Mouse (Mus musculus): ENCODE results near the gene Fcgrt. TPM values are rescaled to one million over a fixed set of nuclear protein-coding genes. Genes with fewer than 3 reads are reported as not detected.
"Not testable (repeated sequence)": the region's sequence is repeated elsewhere in the genome, so short reads cannot be mapped to it uniquely, and the experiment has no call there.

The Fcgrt gene
- total and polyA plus RNA-seq, 3 experiments, result 0.13 to 0.16 TPM; not detected in 1

- Histone ChIP-seq H3K27ac (ENCODE audit: insufficient read depth, low read depth) (no peak overlapping the region), H3K9ac (ENCODE audit: insufficient read depth, low read depth) (no peak overlapping the region), H3K27me3 (replicated peaks) (no peaks in the 10 kb centered on the region), H3K4me1 (ENCODE audit: control insufficient read depth in 1 of 2, insufficient read depth in 2 of 2) (peaks cover 0 to 1% of the 10 kb centered on the region in 2 experiments; a peak in 2 of 4 replicates), H3K36me3 (replicated peaks in 1 of 2; ENCODE audit: control insufficient read depth in 1 of 2, insufficient read depth in 1 of 2, low read length in 1 of 2) (peaks cover 0 to under 1% of the 10 kb centered on the region in 2 experiments), H3K4me3 (replicated peaks in 1 of 3; ENCODE audit: low read depth in 2 of 3, low read length in 2 of 3, poor library complexity in 1 of 3) (no peak overlapping the region), H3K79me2 (replicated peaks; ENCODE audit: control insufficient read depth, extremely low read depth, insufficient read depth, poor library complexity, severe bottlenecking) (no peaks in the 10 kb centered on the region), H3K9me3 (replicated peaks; ENCODE audit: low read length) (no peaks in the 10 kb centered on the region), H3K4me2 (ENCODE audit: insufficient read depth, low read depth, poor library complexity, severe bottlenecking) (no peak overlapping the region)
- TF ChIP-seq JUND (conservative IDR thresholded peaks at IDR 0.05; ENCODE audit: low read depth, low read length), result no peak
- TF ChIP-seq ETS1 (conservative IDR thresholded peaks at IDR 0.05; ENCODE audit: low read depth, low read length), result no peak
- no peak for TF ChIP-seq RAD21 (IDR thresholded peaks at IDR 0.05; ENCODE audit: low read depth, low read length)
- TF ChIP-seq MYC (IDR thresholded peaks at IDR 0.05; ENCODE audit: low read depth, low read length), result no peak
- no peak for TF ChIP-seq CHD1 (IDR thresholded peaks at IDR 0.05; ENCODE audit: low read depth, low read length)
- no peak for TF ChIP-seq SMC3 (IDR thresholded peaks at IDR 0.05; ENCODE audit: low read depth, low read length)
- dilution Hi-C loops (cut with MboI; ENCODE audit: extremely low pct_ligation_motif_present, extremely low pct_unique_long_range_greater_than_20kb, low sequenced_read_pairs), result no loop called here
- DNase-seq (ENCODE audit: extremely low read depth), result no peak
- in situ Hi-C loops (cut with MboI; ENCODE audit: low pct_ligation_motif_present, low pct_unique_long_range_greater_than_20kb, low sequenced_read_pairs), result no loop called here
Observed at GRCm38 (mm10) chr7:45112529-45112928, 8.9 kb upstream of the Fcgrt start.

GRCm38 (mm10) chr7:45111940-45112339 is 8.3 kb upstream of the Fcgrt start:
- H3K27ac ChIP-seq (ENCODE audit: insufficient read depth, low read depth), result no peak overlapping the region
- H3K9ac ChIP-seq (ENCODE audit: insufficient read depth, low read depth), result no peak overlapping the region
- no peak overlapping the region for H3K4me3 ChIP-seq (replicated peaks in 1 of 3; ENCODE audit: low read depth in 2 of 3, low read length in 2 of 3, poor library complexity in 1 of 3)
- H3K79me2 ChIP-seq (replicated peaks; ENCODE audit: control insufficient read depth, extremely low read depth, insufficient read depth, poor library complexity, severe bottlenecking), result no peaks in the 10 kb centered on the region
- no peaks in the 10 kb centered on the region for H3K36me3 ChIP-seq (replicated peaks in 1 of 2; ENCODE audit: control insufficient read depth in 1 of 2, insufficient read depth in 1 of 2, low read length in 1 of 2)
- dilution Hi-C loops (cut with MboI; ENCODE audit: extremely low pct_ligation_motif_present, extremely low pct_unique_long_range_greater_than_20kb, low sequenced_read_pairs), result no loop called here
- no peak for TF ChIP-seq MEF2A (IDR thresholded peaks at IDR 0.05; ENCODE audit: borderline replicate concordance, low read depth, low read length)
- no peak for TF ChIP-seq BHLHE40 (IDR thresholded peaks at IDR 0.05; ENCODE audit: low read depth, low read length)
- TF ChIP-seq KAT2A (IDR thresholded peaks at IDR 0.05; ENCODE audit: insufficient replicate concordance, low read length), result no peak
- no peak for TF ChIP-seq RCOR1 (conservative IDR thresholded peaks at IDR 0.05; ENCODE audit: low read depth, low read length)
- no peak for TF ChIP-seq POLR2AphosphoS2 (IDR thresholded peaks at IDR 0.05; ENCODE audit: low read depth, low read length)
- TF ChIP-seq RAD21 (IDR thresholded peaks at IDR 0.05; ENCODE audit: low read depth, low read length), result no peak
- no peak for TF ChIP-seq IRF4 (IDR thresholded peaks at IDR 0.05; ENCODE audit: low read depth, low read length)
- TF ChIP-seq GABPA (IDR thresholded peaks at IDR 0.05; ENCODE audit: insufficient replicate concordance, low read depth, low read length), result no peak
- no peak for TF ChIP-seq MYC (IDR thresholded peaks at IDR 0.05; ENCODE audit: low read depth, low read length)
- TF ChIP-seq EP300 (IDR thresholded peaks at IDR 0.05; ENCODE audit: low read length), result no peak
- TF ChIP-seq MXI1 (IDR thresholded peaks at IDR 0.05; ENCODE audit: low read depth, low read length), result no peak
- no peak for TF ChIP-seq MAX (IDR thresholded peaks at IDR 0.05; ENCODE audit: low read length)
- TF ChIP-seq ZNF384 (IDR thresholded peaks at IDR 0.05; ENCODE audit: low read depth, low read length), result no peak
- TF ChIP-seq MAZ (IDR thresholded peaks at IDR 0.05; ENCODE audit: low read depth, low read length), result no peak
- no peak for TF ChIP-seq ZC3H11A (IDR thresholded peaks at IDR 0.05; ENCODE audit: low read depth, low read length)
- no peak for TF ChIP-seq JUN (IDR thresholded peaks at IDR 0.05; ENCODE audit: insufficient read depth, low read depth, low read length)
- TF ChIP-seq ELF1 (IDR thresholded peaks at IDR 0.05; ENCODE audit: low read depth, low read length), result no peak
- TF ChIP-seq ETS1 (conservative IDR thresholded peaks at IDR 0.05; ENCODE audit: low read depth, low read length), result no peak
- TF ChIP-seq JUND (conservative IDR thresholded peaks at IDR 0.05; ENCODE audit: low read depth, low read length), result no peak
- no peaks in the 10 kb centered on the region for H3K4me1 ChIP-seq (ENCODE audit: control insufficient read depth in 1 of 2, insufficient read depth in 2 of 2)
- no peaks in the 10 kb centered on the region for H3K9me3 ChIP-seq (replicated peaks; ENCODE audit: low read length)
- H3K27me3 ChIP-seq (replicated peaks), result no peaks in the 10 kb centered on the region
- in situ Hi-C loops (cut with MboI; ENCODE audit: low pct_ligation_motif_present, low pct_unique_long_range_greater_than_20kb, low sequenced_read_pairs), result no loop called here
- H3K4me2 ChIP-seq (ENCODE audit: insufficient read depth, low read depth, poor library complexity, severe bottlenecking), result no peak overlapping the region
- DNase-seq (ENCODE audit: extremely low read depth), result no peak

GRCm38 (mm10) chr7:45110089-45110488 is 6.4 kb upstream of the Fcgrt start:
- H3K9ac ChIP-seq (ENCODE audit: insufficient read depth, low read depth); H3K4me2 ChIP-seq (ENCODE audit: insufficient read depth, low read depth, poor library complexity, severe bottlenecking); H3K9me3 ChIP-seq (replicated peaks; ENCODE audit: low read length); H3K36me3 ChIP-seq (replicated peaks in 1 of 2; ENCODE audit: control insufficient read depth in 1 of 2, insufficient read depth in 1 of 2, low read length in 1 of 2); H3K4me3 ChIP-seq (replicated peaks in 1 of 3; ENCODE audit: low read depth in 2 of 3, low read length in 2 of 3, poor library complexity in 1 of 3); H3K4me1 ChIP-seq (ENCODE audit: control insufficient read depth in 1 of 2, insufficient read depth in 2 of 2); H3K79me2 ChIP-seq (replicated peaks; ENCODE audit: control insufficient read depth, extremely low read depth, insufficient read depth, poor library complexity, severe bottlenecking); dilution Hi-C loops (cut with MboI; ENCODE audit: extremely low pct_ligation_motif_present, extremely low pct_unique_long_range_greater_than_20kb, low sequenced_read_pairs); DNase-seq (ENCODE audit: extremely low read depth); H3K27me3 ChIP-seq (replicated peaks); in situ Hi-C loops (cut with MboI; ENCODE audit: low pct_ligation_motif_present, low pct_unique_long_range_greater_than_20kb, low sequenced_read_pairs); H3K27ac ChIP-seq (ENCODE audit: insufficient read depth, low read depth): not testable (repeated sequence)
